16 mouse cellular contexts compared by ENCODE assay signal in the genomic region with DNA sequence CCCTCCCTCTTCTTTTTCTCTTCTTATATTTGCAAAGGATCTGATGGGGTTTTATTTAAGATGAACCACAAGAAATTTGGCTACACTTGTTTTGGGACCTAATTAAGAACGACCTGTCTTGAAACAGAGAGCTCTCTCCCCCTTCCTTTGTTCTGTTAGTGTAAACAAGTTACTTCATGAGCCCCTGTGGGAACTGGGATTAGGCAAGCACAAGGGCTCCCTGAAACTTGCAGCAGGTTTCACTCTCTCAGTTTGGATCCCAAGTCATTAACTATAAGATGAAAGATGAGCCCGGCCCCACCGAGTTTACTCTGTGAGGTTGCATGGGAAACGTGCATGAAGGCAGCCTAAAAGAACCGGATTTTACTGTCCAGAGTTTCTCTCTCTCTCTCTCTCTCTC.
DNase-seq lines count a peak whose midpoint lies in the region; ATAC-seq and TF ChIP-seq lines count a peak whose summit lies in the region.
"Had no signal": no experiment of that assay in that cellular context is flagged by ENCODE, and none has a peak within 500 bp of the region (broad histone marks: within the 10 kb centered on the region; RNA-seq: fewer than 3 reads in every experiment).

No protein-coding gene starts in this region.

- no peaks in the 10 kb centered on the region for H3K36me3 ChIP-seq in forebrain, embryonic 10.5 days (replicated peaks)
- H3K36me3 ChIP-seq in forebrain, postnatal 0 days (ENCODE audit: insufficient read depth) = no peaks in the 10 kb centered on the region
- H3K36me3 ChIP-seq in lung, embryonic 14.5 days (ENCODE audit: insufficient read depth) = no peaks in the 10 kb centered on the region
- no peaks in the 10 kb centered on the region for H3K36me3 ChIP-seq in embryonic facial prominence, embryonic 13.5 days
- no peaks in the 10 kb centered on the region for H3K36me3 ChIP-seq in midbrain, embryonic 14.5 days (ENCODE audit: control insufficient read depth, insufficient read depth, low read length)
- H3K36me3 ChIP-seq: heart, embryonic 13.5 days; kidney, embryonic 15.5 days had no signal

- no peak overlapping the region for H3K4me3 ChIP-seq in forebrain, embryonic 10.5 days
- no peak overlapping the region for H3K4me3 ChIP-seq in forebrain, postnatal 0 days (ENCODE audit: low read depth, low read length)
- H3K4me3 ChIP-seq in lung, embryonic 14.5 days (ENCODE audit: low read depth, low read length) = no peak overlapping the region
- no peak overlapping the region for H3K4me3 ChIP-seq in lung, adult 2 months (replicated peaks; ENCODE audit: extremely low read depth, low read depth, low read length)
- H3K4me3 ChIP-seq in embryonic facial prominence, embryonic 13.5 days = no peak overlapping the region
- no peak overlapping the region for H3K4me3 ChIP-seq in midbrain, embryonic 14.5 days (replicated peaks; ENCODE audit: low read depth, low read length)
- H3K4me3 ChIP-seq: heart, embryonic 13.5 days; kidney, embryonic 15.5 days had no signal

- H3K9me3 ChIP-seq in forebrain, embryonic 10.5 days = no peaks in the 10 kb centered on the region
- H3K9me3 ChIP-seq in forebrain, postnatal 0 days (ENCODE audit: low read length) = no peaks in the 10 kb centered on the region
- H3K9me3 ChIP-seq in lung, embryonic 14.5 days (ENCODE audit: low read depth, low read length) = no peaks in the 10 kb centered on the region
- H3K9me3 ChIP-seq in embryonic facial prominence, embryonic 13.5 days = no peaks in the 10 kb centered on the region
- no peaks in the 10 kb centered on the region for H3K9me3 ChIP-seq in midbrain, embryonic 14.5 days (ENCODE audit: control insufficient read depth, low read length)
- H3K9me3 ChIP-seq: heart, embryonic 13.5 days; kidney, embryonic 15.5 days had no signal

- 7% methylated on average over 5 of the region's 5 CpGs for WGBS in forebrain, embryonic 10.5 days
- 6% methylated on average over 5 of the region's 5 CpGs for WGBS in forebrain, postnatal 0 days
- WGBS in lung, embryonic 14.5 days = 9% methylated on average over 5 of the region's 5 CpGs
- WGBS in lung, adult 2 months = 33% methylated on average over 5 of the region's 5 CpGs
- 14% methylated on average over 5 of the region's 5 CpGs for WGBS in embryonic facial prominence, embryonic 13.5 days
- WGBS in midbrain, embryonic 14.5 days = 4% methylated on average over 5 of the region's 5 CpGs

- no peak for TF ChIP-seq CTCF in forebrain, postnatal 0 days (IDR thresholded peaks at IDR 0.05; ENCODE audit: low read depth)
- no peak for TF ChIP-seq CTCF in lung, embryonic 14.5 days (IDR thresholded peaks at IDR 0.05; ENCODE audit: low read depth)
- no peak for TF ChIP-seq CTCF in lung, adult 2 months (IDR thresholded peaks at IDR 0.05; ENCODE audit: insufficient read depth, low read length)

- H3K27me3 ChIP-seq in forebrain, embryonic 10.5 days (ENCODE audit: poor library complexity, severe bottlenecking) = no peaks in the 10 kb centered on the region
- no peaks in the 10 kb centered on the region for H3K27me3 ChIP-seq in forebrain, postnatal 0 days (ENCODE audit: insufficient read depth, low read length)
- no peaks in the 10 kb centered on the region for H3K27me3 ChIP-seq in lung, embryonic 14.5 days (ENCODE audit: insufficient read depth, low read length)
- H3K27me3 ChIP-seq in embryonic facial prominence, embryonic 13.5 days = no peaks in the 10 kb centered on the region
- H3K27me3 ChIP-seq in midbrain, embryonic 14.5 days (ENCODE audit: control insufficient read depth, insufficient read depth, low read length) = no peaks in the 10 kb centered on the region
- H3K27me3 ChIP-seq: heart, embryonic 13.5 days; kidney, embryonic 15.5 days had no signal

- peaks cover 68% of the 10 kb centered on the region for H3K4me1 ChIP-seq in forebrain, embryonic 10.5 days
- 0 out of 2 replicates have a peak, but pooled peaks cover 3% of the 10 kb centered on the region for H3K4me1 ChIP-seq in forebrain, postnatal 0 days (ENCODE audit: insufficient read depth)
- peaks cover 13% of the 10 kb centered on the region; the same call in 1 of the 2 replicates for H3K4me1 ChIP-seq in lung, embryonic 14.5 days (ENCODE audit: insufficient read depth)
- no peaks in the 10 kb centered on the region for H3K4me1 ChIP-seq in lung, adult 2 months (ENCODE audit: control insufficient read depth, insufficient read depth, low read length)
- peaks cover 49% of the 10 kb centered on the region for H3K4me1 ChIP-seq in embryonic facial prominence, embryonic 13.5 days
- H3K4me1 ChIP-seq in midbrain, embryonic 14.5 days (ENCODE audit: control insufficient read depth, insufficient read depth, low read length) = peaks cover 19% of the 10 kb centered on the region

- no peak; the same call in 1 of the 2 replicates for ATAC-seq in forebrain, postnatal 0 days
- ATAC-seq in lung, embryonic 14.5 days (ENCODE audit: insufficient read depth) = peak; percentile 33; the same call in 1 of the 2 replicates
- ATAC-seq in embryonic facial prominence, embryonic 13.5 days (ENCODE audit: insufficient number of reproducible peaks, insufficient read depth, low FRiP score, low TSS enrichment, low read depth) = peak; percentile 26; the same call in 1 of the 2 replicates
- no peak for ATAC-seq in midbrain, embryonic 14.5 days (ENCODE audit: low FRiP score, low TSS enrichment)
- ATAC-seq in cerebellum, adult (ENCODE audit: insufficient number of reproducible peaks, low FRiP score, low TSS enrichment) = no peak

- no peak for TF ChIP-seq POLR2A in lung, adult 2 months (IDR thresholded peaks at IDR 0.05; ENCODE audit: borderline replicate concordance, extremely low read depth, low read depth, low read length)

- DNase-seq in forebrain, embryonic 10.5 days (ENCODE audit: extremely low spot score, low spot score) = no peak
- DNase-seq in forebrain, postnatal 0 days = no peak
- DNase-seq in lung, embryonic 14.5 days = no peak
- no peak for DNase-seq in lung, adult 2 months
- peak; percentile 32 for DNase-seq in midbrain, embryonic 14.5 days
- DNase-seq: adrenal gland, adult 8-10 months; cerebellum, adult 11-12 months; cerebellum, postnatal 25 days; heart, postnatal 36 days; layer of hippocampus, postnatal 36 days; lung, adult 18-20 months; thymus, postnatal 25 days had no signal

- no peak overlapping the region for H3K4me2 ChIP-seq in forebrain, postnatal 0 days (ENCODE audit: low read depth)
- H3K4me2 ChIP-seq in lung, embryonic 14.5 days = no peak overlapping the region
- H3K4me2 ChIP-seq in embryonic facial prominence, embryonic 13.5 days = no peak overlapping the region
- no peak overlapping the region for H3K4me2 ChIP-seq in midbrain, embryonic 14.5 days (ENCODE audit: low read length)
- H3K4me2 ChIP-seq: heart, embryonic 13.5 days; kidney, embryonic 15.5 days had no signal

- no peak overlapping the region for H3K9ac ChIP-seq in forebrain, postnatal 0 days
- no peak overlapping the region for H3K9ac ChIP-seq in lung, embryonic 14.5 days
- no peak overlapping the region for H3K9ac ChIP-seq in embryonic facial prominence, embryonic 13.5 days
- H3K9ac ChIP-seq in midbrain, embryonic 14.5 days (replicated peaks; ENCODE audit: low read length) = no peak overlapping the region
- H3K9ac ChIP-seq: heart, embryonic 13.5 days; kidney, embryonic 15.5 days had no signal

- H3K27ac ChIP-seq in forebrain, embryonic 10.5 days = peak overlapping the region; percentile 82
- H3K27ac ChIP-seq in forebrain, postnatal 0 days (ENCODE audit: low read depth, low read length) = no peak overlapping the region
- no peak overlapping the region for H3K27ac ChIP-seq in lung, embryonic 14.5 days (ENCODE audit: low read depth)
- 0 out of 2 replicates have a peak overlapping the region, but pooled peaks have one; percentile 44 for H3K27ac ChIP-seq in embryonic facial prominence, embryonic 13.5 days
- H3K27ac ChIP-seq in midbrain, embryonic 14.5 days (replicated peaks; ENCODE audit: low read depth, low read length) = no peak overlapping the region
- H3K27ac ChIP-seq: heart, embryonic 13.5 days had no signal

Comparison
In these comparisons a context has a peak if more than half of its experiments do, and no peak if none do; other contexts are left out.
1. H3K27ac ChIP-seq: peak in forebrain, embryonic 10.5 days (single experiment) and embryonic facial prominence, embryonic 13.5 days (single experiment); none in forebrain, postnatal 0 days (single experiment), lung, embryonic 14.5 days (single experiment) and midbrain, embryonic 14.5 days (single experiment).
2. ATAC-seq: peak in lung, embryonic 14.5 days (single experiment) and embryonic facial prominence, embryonic 13.5 days (single experiment); none in forebrain, postnatal 0 days (single experiment), midbrain, embryonic 14.5 days (single experiment) and cerebellum, adult (single experiment).